Mouse (Mus musculus): ENCODE data around the gene Tceanc.

The Tceanc gene

GRCm38 (mm10) chrX:166495052-166495451, 23.3 kb downstream of the Tceanc start:
- DNase-seq (ENCODE audit: low read depth) = no peak

- peak; percentile 91 for DNase-seq (ENCODE audit: low read depth)
Measured at GRCm38 (mm10) chrX:166479365-166479983, 38.9 kb downstream of the Tceanc start, which contains the start of gene Rab9. TSS of gene Rab9 (minus strand) at chrX:166479867.

- no peak for DNase-seq (ENCODE audit: low read depth)
Measured at GRCm38 (mm10) chrX:166478631-166479364, 39.6 kb downstream of the Tceanc start.

- DNase-seq (ENCODE audit: low read depth) = no peak
Measured at GRCm38 (mm10) chrX:166477393-166477792, 41.0 kb downstream of the Tceanc start.

- no peak for DNase-seq (ENCODE audit: low read depth)
Measured at GRCm38 (mm10) chrX:166472612-166473011, 45.8 kb downstream of the Tceanc start.

- no peak for DNase-seq (ENCODE audit: low read depth)
Measured at GRCm38 (mm10) chrX:166468321-166468720, 50.0 kb downstream of the Tceanc start.

- DNase-seq (ENCODE audit: low read depth) = no peak
Measured at GRCm38 (mm10) chrX:166455525-166455924, 62.8 kb downstream of the Tceanc start.

GRCm38 (mm10) chrX:166454331-166454730, 64.0 kb downstream of the Tceanc start:
- no peak for DNase-seq (ENCODE audit: low read depth)

GRCm38 (mm10) chrX:166453532-166453931, 64.8 kb downstream of the Tceanc start:
- DNase-seq (ENCODE audit: low read depth) = no peak
